Mouse (Mus musculus) ovary, adult 10 weeks (tissue): ENCODE measurements around the gene Lurap1. TPM values are rescaled to one million over a fixed set of nuclear protein-coding genes. Genes with fewer than 3 reads are reported as not detected.

Experiments used
- polyA plus RNA-seq: library from polyadenylated mRNA; stranded (reverse); fragments of 350-450 nt; fragmentation: Illumina TruSeq; extraction: RNeasy Lipid Tissue Mini Kit (QIAGEN cat#74804); gene quantifications from one replicate; pipeline ENCODE4 v1.2.3, GENCODE M21; 2014

Gene Lurap1
- 4.8 TPM for polyA plus RNA-seq

DNA sequence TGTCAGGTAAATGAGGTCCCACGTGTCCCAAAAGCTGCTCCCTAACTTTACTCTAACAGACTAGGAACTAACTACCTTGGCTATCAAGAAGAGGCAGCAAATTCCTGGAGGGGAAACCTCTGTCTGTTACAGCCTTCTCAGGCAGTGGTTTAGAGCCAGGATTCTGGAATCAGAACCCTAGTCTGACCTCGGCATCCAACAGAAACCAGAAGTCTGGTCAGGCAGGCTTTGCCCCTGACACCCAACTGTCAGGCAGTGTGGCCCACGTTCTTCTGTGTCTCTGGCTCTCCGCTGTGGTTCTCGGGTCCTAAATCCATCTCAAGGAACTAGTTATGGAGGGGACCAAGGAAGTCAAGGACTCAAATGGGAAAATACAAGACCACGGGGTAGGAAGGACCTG lies at the start of gene Lurap1:
Lurap1 (minus strand) TSS at position 101 of the 400 bp plus-strand sequence.

DNA sequence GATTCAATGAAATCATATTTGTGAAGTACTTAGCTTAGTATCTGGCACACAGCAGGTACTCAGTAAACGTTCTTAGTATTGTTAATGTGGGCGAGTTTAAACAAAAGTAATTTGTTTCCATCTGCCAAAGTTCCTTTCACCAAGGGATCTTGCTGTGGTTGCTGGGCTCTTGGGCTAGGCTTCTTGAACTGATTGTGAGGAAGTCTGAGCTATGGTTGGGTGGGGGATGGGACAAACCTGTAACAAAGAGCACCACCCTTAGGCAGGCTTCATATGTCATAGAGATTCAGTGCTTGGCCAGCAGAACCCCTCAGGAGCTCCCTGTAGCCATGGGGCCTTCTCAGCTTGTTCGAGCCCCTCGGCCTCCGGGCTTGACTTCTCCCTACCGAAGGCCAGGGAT lies 21.9 kb upstream of the Lurap1 start, which contains the start of the genes 1700042G07Rik and Gm49337:
1700042G07Rik (plus strand) TSS at position 301 of the 400 bp plus-strand sequence.
Gm49337 (plus strand) TSS at position 313 of the 400 bp plus-strand sequence.

DNA sequence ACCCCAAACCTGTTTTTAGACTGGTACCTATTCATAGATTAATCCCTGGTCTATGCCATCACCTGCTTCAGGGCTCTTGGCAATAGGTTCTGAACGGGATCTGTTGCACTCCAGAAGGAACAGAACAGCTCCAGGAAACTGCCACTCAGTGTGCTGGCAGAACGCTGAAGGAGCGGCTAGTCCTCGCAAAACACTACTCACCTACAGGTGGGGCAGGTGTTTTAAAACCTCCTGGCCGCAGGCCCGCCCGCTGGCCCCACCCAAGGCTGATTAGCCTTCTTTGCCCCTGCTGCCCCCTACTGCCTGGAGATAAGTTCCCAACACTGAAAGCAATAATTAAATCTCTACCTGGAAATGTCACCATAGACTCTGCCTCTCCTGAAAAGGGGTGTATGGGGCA lies 16.3 kb upstream of the Lurap1 start, which contains the start of gene Tspan1:
Tspan1 (minus strand) TSS at position 198 of the 400 bp plus-strand sequence.

GRCm38 (mm10) chr4:116123602-116124519 lies 27.3 kb downstream of the Lurap1 start, which contains the start of the genes Rad54l and Pomgnt1:
Gene Rad54l, minus strand, starts transcription at chr4:116123690.
Gene Pomgnt1, plus strand, starts transcription at chr4:116123840.

Other genes with a start within 250 kb of the Lurap1 start
- 0.14 TPM for gene Dmbx1, start 211.4 kb downstream of the Lurap1 start, polyA plus RNA-seq
- gene Faah, start 133.4 kb downstream of the Lurap1 start, polyA plus RNA-seq = 1.1 TPM
- gene Nsun4, start 97.5 kb downstream of the Lurap1 start, polyA plus RNA-seq = 10.5 TPM
- gene Uqcrh, start 76.3 kb downstream of the Lurap1 start, polyA plus RNA-seq = 188 TPM
- 13.3 TPM for gene Lrrc41, start 76.1 kb downstream of the Lurap1 start, polyA plus RNA-seq
- 4.5 TPM for gene Rad54l, start 27.6 kb downstream of the Lurap1 start, polyA plus RNA-seq
- gene Pomgnt1, start 27.5 kb downstream of the Lurap1 start, polyA plus RNA-seq = 7.3 TPM
- gene Tspan1, start 16.3 kb upstream of the Lurap1 start, polyA plus RNA-seq = 18.3 TPM
- gene 1700042G07Rik, start 22.0 kb upstream of the Lurap1 start, polyA plus RNA-seq = not detected
- gene Gm49337, start 22.0 kb upstream of the Lurap1 start, polyA plus RNA-seq = 2.2 TPM
- gene Pik3r3, start 70.3 kb upstream of the Lurap1 start, polyA plus RNA-seq = 34.3 TPM